Mouse (Mus musculus) E14TG2a.4 (cell line): ENCODE measurements at regions not wholly inside any gene's neighbourhood (a gene's known extent, or its start where the extent isn't known, plus 50 kb on each side); places are given as distances from the start of the nearest gene placed in this dataset.

Source experiments
- CTCF ChIP-seq: conservative IDR thresholded peaks from 2 replicates; pipeline ENCODE4 v1.5.1; 2014; ENCODE audit warnings: low read length
- NANOG ChIP-seq: IDR thresholded peaks from 2 replicates; pipeline ENCODE4 v1.6.1; 2014; ENCODE audit warnings: borderline replicate concordance, low read length, mixed read lengths
- POU5F1 ChIP-seq: IDR thresholded peaks from 2 replicates; pipeline ENCODE4 v1.6.1; 2014; ENCODE audit warnings: low read length, borderline replicate concordance

DNA sequence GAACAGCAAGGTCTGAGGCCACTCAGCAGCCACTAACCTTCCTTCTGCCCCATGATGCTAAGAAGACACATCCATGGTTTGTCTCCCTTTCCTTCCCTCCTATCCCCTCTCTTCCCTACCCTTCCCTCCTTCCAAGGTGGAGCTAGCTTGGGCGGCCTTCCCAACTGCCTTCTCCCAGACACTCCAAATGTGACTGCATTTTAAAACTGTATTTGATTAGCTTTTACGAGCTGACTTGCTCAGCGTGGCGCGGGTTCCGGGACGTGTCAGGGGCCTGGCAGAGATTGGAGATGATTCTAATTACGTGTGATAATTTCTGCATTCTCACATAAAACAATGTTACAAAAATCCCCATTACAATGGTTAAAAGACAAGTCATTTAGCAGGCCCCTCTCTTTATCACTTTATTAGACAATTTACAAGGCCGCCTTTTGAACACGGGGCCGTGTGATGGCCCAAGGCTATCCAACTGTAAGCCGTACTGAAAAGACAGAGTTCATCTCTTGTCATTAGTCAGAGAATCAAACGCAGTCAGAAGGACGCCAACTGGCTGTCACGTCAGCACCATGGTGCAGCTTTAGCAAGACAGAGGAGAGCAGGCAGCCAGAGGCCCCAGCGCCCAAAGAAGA lies 108.2 kb downstream of the Cryba4 start:
- TF ChIP-seq CTCF (no peak), NANOG (no peak), POU5F1 (no peak)
